Mouse (Mus musculus): ENCODE measurements around the gene Adcy9. TPM values are rescaled to one million over a fixed set of nuclear protein-coding genes. Genes with fewer than 3 reads are reported as not detected.
A peak's percentile ranks its signal among the peaks of the same experiment; 100 is the strongest.
"Not testable (repeated sequence)": the region's sequence is repeated elsewhere in the genome, so short reads cannot be mapped to it uniquely, and the experiment has no call there.

The Adcy9 gene
- polyA plus RNA-seq, 1 experiment from 2014 or later, result 0.55 TPM

- Histone ChIP-seq H3K27ac (peak overlapping the region; percentile 87), H3K4me1 (peaks cover 26% of the 10 kb centered on the region), H3K9me3 (no peaks in the 10 kb centered on the region), H3K36me3 (no peaks in the 10 kb centered on the region), H3K4me3 (peak overlapping the region; percentile 63), H3K27me3 (ENCODE audit: insufficient read depth, poor library complexity, severe bottlenecking) (no peaks in the 10 kb centered on the region)
- 51% methylated on average over 9 of the region's 9 CpGs for WGBS
- DNase-seq (ENCODE audit: low spot score), result peak; percentile 71
Observed at GRCm38 (mm10) chr16:4267453-4267852, 152.8 kb downstream of the Adcy9 start.

GRCm38 (mm10) chr16:4265351-4265750 is 154.9 kb downstream of the Adcy9 start:
- H3K27me3 ChIP-seq (ENCODE audit: insufficient read depth, poor library complexity, severe bottlenecking), result no peaks in the 10 kb centered on the region
- peaks cover 13% of the 10 kb centered on the region for H3K4me1 ChIP-seq
- no peaks in the 10 kb centered on the region for H3K9me3 ChIP-seq
- DNase-seq (ENCODE audit: low spot score), result peak; percentile 62
- 50% methylated on average over 5 of the region's 5 CpGs for WGBS
- no peak overlapping the region for H3K4me3 ChIP-seq
- H3K36me3 ChIP-seq, result no peaks in the 10 kb centered on the region
- H3K27ac ChIP-seq, result no peak overlapping the region

- 69% methylated on average over 3 of the region's 3 CpGs for WGBS
Observed at GRCm38 (mm10) chr16:4263486-4263885, 156.8 kb downstream of the Adcy9 start.

GRCm38 (mm10) chr16:4257546-4257945 is 162.8 kb downstream of the Adcy9 start:
- Histone ChIP-seq H3K36me3 (no peaks in the 10 kb centered on the region), H3K4me3 (no peak overlapping the region), H3K4me1 (no peaks in the 10 kb centered on the region), H3K27me3 (ENCODE audit: insufficient read depth, poor library complexity, severe bottlenecking) (no peaks in the 10 kb centered on the region), H3K27ac (no peak overlapping the region), H3K9me3 (no peaks in the 10 kb centered on the region)
- 81% methylated on average over 2 of the region's 2 CpGs for WGBS
- peak; percentile 22 for DNase-seq (ENCODE audit: low spot score)

More at GRCm38 (mm10) chr16:4263486-4263885, 156.8 kb downstream of the Adcy9 start:
- Histone ChIP-seq H3K27ac (no peak overlapping the region), H3K4me1 (peaks cover 13% of the 10 kb centered on the region), H3K9me3 (no peaks in the 10 kb centered on the region), H3K4me3 (no peak overlapping the region), H3K27me3 (ENCODE audit: insufficient read depth, poor library complexity, severe bottlenecking) (no peaks in the 10 kb centered on the region), H3K36me3 (no peaks in the 10 kb centered on the region)
- DNase-seq (ENCODE audit: low spot score), result peak; percentile 66

- no peak for DNase-seq (ENCODE audit: low spot score)
- Histone ChIP-seq H3K27me3 (ENCODE audit: insufficient read depth, poor library complexity, severe bottlenecking) (no peaks in the 10 kb centered on the region), H3K27ac (no peak overlapping the region), H3K4me1 (no peaks in the 10 kb centered on the region), H3K9me3 (peaks cover 12% of the 10 kb centered on the region; the same call in 1 of the 2 replicates), H3K36me3 (no peaks in the 10 kb centered on the region), H3K4me3 (no peak overlapping the region)
- WGBS, result 88% methylated on average over 3 of the region's 3 CpGs
Observed at GRCm38 (mm10) chr16:4248791-4249190, 171.5 kb downstream of the Adcy9 start.

GRCm38 (mm10) chr16:4245241-4245640 is 175.1 kb downstream of the Adcy9 start:
- H3K27me3 ChIP-seq (ENCODE audit: insufficient read depth, poor library complexity, severe bottlenecking); H3K27ac ChIP-seq; H3K36me3 ChIP-seq; H3K4me3 ChIP-seq; H3K4me1 ChIP-seq: not testable (repeated sequence)
- peak; percentile 66 for DNase-seq (ENCODE audit: low spot score)
- 86% methylated on average over 1 of the region's 1 CpGs for WGBS
- peaks cover 12% of the 10 kb centered on the region; the same call in 1 of the 2 replicates for H3K9me3 ChIP-seq

Other genes starting within 250 kb of the Adcy9 start
- 19.9 and 26.9 TPM in 2 replicates for gene Crebbp, start 206.5 kb downstream of the Adcy9 start, polyA plus RNA-seq (2016; fragmentation: Nextera tagmentation; extraction: Ambion mirVana)
- 87.3 and 201 TPM in 2 replicates for gene Srl, start 121.3 kb upstream of the Adcy9 start, polyA plus RNA-seq (2016; fragmentation: Nextera tagmentation; extraction: Ambion mirVana)
- 9.5 and 17.5 TPM in 2 replicates for gene Tfap4, start 139.4 kb upstream of the Adcy9 start, polyA plus RNA-seq (2016; fragmentation: Nextera tagmentation; extraction: Ambion mirVana)
- 13.9 and 20.7 TPM in 2 replicates for gene Glis2, start 174.2 kb upstream of the Adcy9 start, polyA plus RNA-seq (2016; fragmentation: Nextera tagmentation; extraction: Ambion mirVana)
- 116 and 130 TPM in 2 replicates for gene Pam16, start 204.5 kb upstream of the Adcy9 start, polyA plus RNA-seq (2016; fragmentation: Nextera tagmentation; extraction: Ambion mirVana)
- 13.7 and 16.9 TPM in 2 replicates for gene Vasn, start 219.4 kb upstream of the Adcy9 start, polyA plus RNA-seq (2016; fragmentation: Nextera tagmentation; extraction: Ambion mirVana)
- 78.3 and 85.5 TPM in 2 replicates for gene Dnaja3, start 219.5 kb upstream of the Adcy9 start, polyA plus RNA-seq (2016; fragmentation: Nextera tagmentation; extraction: Ambion mirVana)